In genomic region chr8:61275463-61276356, GRCm38 (mm10) we compare ENCODE assay signal across 10 mouse cellular contexts. TPM values are rescaled to one million over a fixed set of nuclear protein-coding genes. Genes with fewer than 3 reads are reported as not detected.
DNase-seq lines count a peak whose midpoint lies in the region; ATAC-seq lines count a peak whose summit lies in the region.
"Had no signal": no experiment of that assay in that cellular context is flagged by ENCODE, and none has a peak within 500 bp of the region (broad histone marks: within the 10 kb centered on the region; RNA-seq: fewer than 3 reads in every experiment).

No protein-coding gene starts in this region.

- peaks cover 23% of the 10 kb centered on the region for H3K36me3 ChIP-seq in hindbrain, embryonic 10.5 days
- no peaks in the 10 kb centered on the region for H3K36me3 ChIP-seq in hindbrain, embryonic 16.5 days (ENCODE audit: control insufficient read depth, insufficient read depth, low read length)
- H3K36me3 ChIP-seq in intestine, embryonic 15.5 days = no peaks in the 10 kb centered on the region
- no peaks in the 10 kb centered on the region for H3K36me3 ChIP-seq in limb, embryonic 13.5 days
- H3K36me3 ChIP-seq: midbrain, embryonic 15.5 days had no signal

- no peak for DNase-seq in hindbrain, embryonic 10.5 days (ENCODE audit: low spot score)
- no peak for DNase-seq in T-cell, adult 2 months (ENCODE audit: low spot score)
- DNase-seq in spleen, postnatal 14 days (ENCODE audit: low spot score in 2 of 2) = no peak
- DNase-seq: thymus, adult 2 months had no signal

- H3K9me3 ChIP-seq in hindbrain, embryonic 10.5 days = no peaks in the 10 kb centered on the region
- H3K9me3 ChIP-seq in hindbrain, embryonic 16.5 days (ENCODE audit: control insufficient read depth, low read length) = no peaks in the 10 kb centered on the region
- no peaks in the 10 kb centered on the region for H3K9me3 ChIP-seq in intestine, embryonic 15.5 days
- H3K9me3 ChIP-seq in limb, embryonic 13.5 days = no peaks in the 10 kb centered on the region
- H3K9me3 ChIP-seq: midbrain, embryonic 15.5 days had no signal

- no peak overlapping the region for H3K9ac ChIP-seq in hindbrain, embryonic 16.5 days (ENCODE audit: low read depth, low read length)
- no peak overlapping the region for H3K9ac ChIP-seq in intestine, embryonic 15.5 days
- no peak overlapping the region for H3K9ac ChIP-seq in limb, embryonic 13.5 days
- H3K9ac ChIP-seq: midbrain, embryonic 15.5 days had no signal

- H3K4me2 ChIP-seq in hindbrain, embryonic 16.5 days (ENCODE audit: low read length) = no peak overlapping the region
- no peak overlapping the region for H3K4me2 ChIP-seq in intestine, embryonic 15.5 days (replicated peaks)
- no peak overlapping the region for H3K4me2 ChIP-seq in limb, embryonic 13.5 days (replicated peaks)
- H3K4me2 ChIP-seq: midbrain, embryonic 15.5 days had no signal

- no peak overlapping the region for H3K4me3 ChIP-seq in hindbrain, embryonic 10.5 days
- H3K4me3 ChIP-seq in hindbrain, embryonic 16.5 days (ENCODE audit: low read length) = no peak overlapping the region
- H3K4me3 ChIP-seq in intestine, embryonic 15.5 days (replicated peaks) = no peak overlapping the region
- no peak overlapping the region for H3K4me3 ChIP-seq in limb, embryonic 13.5 days
- H3K4me3 ChIP-seq: midbrain, embryonic 15.5 days had no signal

- H3K27ac ChIP-seq in hindbrain, embryonic 10.5 days = peak overlapping the region; percentile 72; the same call in 1 of the 2 replicates
- H3K27ac ChIP-seq in hindbrain, embryonic 16.5 days (ENCODE audit: low read depth, low read length) = no peak overlapping the region
- peak overlapping the region; percentile 2; the same call in 1 of the 2 replicates for H3K27ac ChIP-seq in intestine, embryonic 15.5 days
- peak overlapping the region; percentile 69 for H3K27ac ChIP-seq in limb, embryonic 13.5 days
- H3K27ac ChIP-seq: midbrain, embryonic 15.5 days had no signal

- ATAC-seq in hindbrain, embryonic 16.5 days = no peak
- ATAC-seq in CD4-positive, CD25-positive, alpha-beta regulatory T cell, adult 4 months = peak; percentile 68
- no peak for ATAC-seq in intestine, embryonic 15.5 days
- ATAC-seq in limb, embryonic 13.5 days (ENCODE audit: low FRiP score, low read depth) = peak; percentile 58; the same call in 1 of the 2 replicates
- ATAC-seq in megakaryocyte, adult 5-6 weeks (ENCODE audit: poor library complexity, severe bottlenecking) = no peak

- 82% methylated on average over 11 of the region's 11 CpGs for WGBS in hindbrain, embryonic 10.5 days
- WGBS in hindbrain, embryonic 16.5 days = 65% methylated on average over 11 of the region's 11 CpGs
- 56% methylated on average over 11 of the region's 11 CpGs for whole genome bisulfite sequencing in intestine, embryonic 15.5 days
- WGBS in limb, embryonic 13.5 days = 51% methylated on average over 11 of the region's 11 CpGs

- H3K4me1 ChIP-seq in hindbrain, embryonic 10.5 days (replicated peaks) = peaks cover 59% of the 10 kb centered on the region
- H3K4me1 ChIP-seq in hindbrain, embryonic 16.5 days (ENCODE audit: control insufficient read depth, insufficient read depth, low read depth, low read length) = peaks cover 20% of the 10 kb centered on the region
- H3K4me1 ChIP-seq in intestine, embryonic 15.5 days (replicated peaks) = peaks cover 33% of the 10 kb centered on the region
- peaks cover 61% of the 10 kb centered on the region for H3K4me1 ChIP-seq in limb, embryonic 13.5 days

- no peaks in the 10 kb centered on the region for H3K27me3 ChIP-seq in hindbrain, embryonic 10.5 days (ENCODE audit: insufficient read depth, poor library complexity, severe bottlenecking)
- no peaks in the 10 kb centered on the region for H3K27me3 ChIP-seq in hindbrain, embryonic 16.5 days (replicated peaks; ENCODE audit: control insufficient read depth, insufficient read depth, low read length)
- no peaks in the 10 kb centered on the region for H3K27me3 ChIP-seq in intestine, embryonic 15.5 days (replicated peaks)
- H3K27me3 ChIP-seq in limb, embryonic 13.5 days = no peaks in the 10 kb centered on the region
- H3K27me3 ChIP-seq: midbrain, embryonic 15.5 days had no signal

RNA-seq across cellular contexts. Expression of gene Sh3rf1, which starts 52.0 kb away (rescaled TPM):
- polyA plus RNA-seq in hindbrain, embryonic 10.5 days (2016; fragmentation: Nextera tagmentation; extraction: Ambion mirVana) = 17.2 and 20.3 TPM in 2 replicates
- 23.3 and 28.2 TPM in 2 replicates for polyA plus RNA-seq in hindbrain, embryonic 16.5 days (2015; fragmentation: Nextera tagmentation; extraction: Ambion mirVana)
- polyA plus RNA-seq in CD4-positive, CD25-positive, alpha-beta regulatory T cell, adult 4 months (2017; shearing (Covaris generic)) = 1 to 10 TPM; 7.4 to 8.0 TPM
- 11.4 and 11.7 TPM in 2 replicates for polyA plus RNA-seq in intestine, embryonic 15.5 days (2015; fragmentation: Nextera tagmentation; extraction: Ambion mirVana)
- 11.4 and 12.8 TPM in 2 replicates for polyA plus RNA-seq in limb, embryonic 13.5 days (2015; fragmentation: Nextera tagmentation; extraction: Ambion mirVana)
- 2.7 TPM in 2 replicates for total RNA-seq in megakaryocyte, adult 5-6 weeks (2015)
- 1.8 and 2.6 TPM in 2 replicates for total RNA-seq in megakaryocyte, adult 5-6 weeks (2017)

Comparison
In these comparisons a context has a peak if more than half of its experiments do, and no peak if none do; other contexts are left out.
1. ATAC-seq: peak in CD4-positive, CD25-positive, alpha-beta regulatory T cell, adult 4 months (single experiment) and limb, embryonic 13.5 days (single experiment); none in hindbrain, embryonic 16.5 days (single experiment), intestine, embryonic 15.5 days (single experiment) and megakaryocyte, adult 5-6 weeks (single experiment).